Mouse (Mus musculus) intestine, embryonic 15.5 days (tissue): ENCODE data around the gene Rnasek. TPM values are rescaled to one million over a fixed set of nuclear protein-coding genes. Genes with fewer than 3 reads are reported as not detected.
A peak's percentile ranks its signal among the peaks of the same experiment; 100 is the strongest.

ENCODE experiments used
- ATAC-seq: fragments of 200-750 bp; cut with Nextera tagmentation; 2 replicates; pipeline ENCODE4 v1.8.0; 2017; ENCODE audit warnings: moderate TSS enrichment, moderate library complexity
- H3K27ac ChIP-seq: fragments of 300-500 bp; sonication (generic); 2 replicates; pipeline ENCODE4 v1.5.1; 2015; ENCODE audit warnings: mild to moderate bottlenecking, inconsistent platforms
- H3K27me3 ChIP-seq: fragments of 300-500 bp; sonication (generic); replicated peaks from 2 replicates; pipeline ENCODE4 v1.6.1; 2015; ENCODE audit warnings: inconsistent platforms
- H3K36me3 ChIP-seq: fragments of 300-500 bp; sonication (generic); 2 replicates; pipeline ENCODE4 v1.6.1; 2015; ENCODE audit warnings: inconsistent platforms
- H3K4me1 ChIP-seq: fragments of 300-500 bp; sonication (generic); replicated peaks from 2 replicates; pipeline ENCODE4 v1.6.1; 2015; ENCODE audit warnings: inconsistent platforms
- H3K4me2 ChIP-seq: fragments of 300-500 bp; sonication (generic); replicated peaks from 2 replicates; pipeline ENCODE4 v1.6.1; 2015; ENCODE audit warnings: mild to moderate bottlenecking, inconsistent platforms
- H3K4me3 ChIP-seq: fragments of 300-500 bp; sonication (generic); replicated peaks from 2 replicates; pipeline ENCODE4 v1.5.1; 2015; ENCODE audit warnings: inconsistent platforms
- H3K9ac ChIP-seq: fragments of 300-500 bp; sonication (generic); 2 replicates; pipeline ENCODE4 v1.6.1; 2015; ENCODE audit warnings: inconsistent platforms
- H3K9me3 ChIP-seq: fragments of 300-500 bp; sonication (generic); 2 replicates; pipeline ENCODE4 v1.6.1; 2016; ENCODE audit warnings: inconsistent platforms
- WGBS: fragments of 180-500 bp; shearing (Covaris S2); methylation state at CpG from one replicate; pipeline ENCODE4 v1.1.7; 2015; 5-methylcytosine and 5-hydroxymethylcytosine counted together
- polyA plus RNA-seq: library from polyadenylated mRNA; unstranded; fragments of >200 nt; fragmentation: Nextera tagmentation; extraction: Ambion mirVana; gene quantifications from 2 replicates; pipeline ENCODE4 v1.2.1, GENCODE M21; 2015

The Rnasek gene
- 196 and 226 TPM in 2 replicates for polyA plus RNA-seq

GRCm38 (mm10) chr11:70239541-70240279, at the start of gene Rnasek, which contains the start of gene Gm21988:
Gene Rnasek (minus strand): TSS chr11:70239842.
Gene Gm21988 (minus strand): TSS chr11:70239830.
- Histone ChIP-seq H3K27ac (peak within 1 kb of the TSS; percentile 84), H3K27me3 (no peaks in the 10 kb centered on the region), H3K9me3 (no peaks in the 10 kb centered on the region), H3K4me1 (peaks cover 11% of the 10 kb centered on the region; the same call in 1 of the 2 replicates), H3K4me2 (peak within 1 kb of the TSS; percentile 69), H3K36me3 (no peaks in the 10 kb centered on the region), H3K4me3 (peak within 1 kb of the TSS; percentile 92), H3K9ac (peak within 1 kb of the TSS; percentile 94)
- under 1% methylated on average over 31 of the region's 35 CpGs for WGBS
- peak; percentile 50 for ATAC-seq

GRCm38 (mm10) chr11:70289236-70289635, 49.6 kb upstream of the Rnasek start:
- Histone ChIP-seq H3K4me1 (no peaks in the 10 kb centered on the region), H3K4me3 (no peak overlapping the region), H3K4me2 (no peak overlapping the region), H3K9ac (no peak overlapping the region), H3K27ac (no peak overlapping the region), H3K9me3 (no peaks in the 10 kb centered on the region), H3K36me3 (no peaks in the 10 kb centered on the region), H3K27me3 (no peaks in the 10 kb centered on the region)
- no peak for ATAC-seq
- 36% methylated on average over 6 of the region's 6 CpGs for WGBS

GRCm38 (mm10) chr11:70288102-70288501, 48.5 kb upstream of the Rnasek start:
- Histone ChIP-seq H3K27ac (no peak overlapping the region), H3K36me3 (no peaks in the 10 kb centered on the region), H3K4me3 (no peak overlapping the region), H3K4me2 (no peak overlapping the region), H3K9ac (no peak overlapping the region), H3K9me3 (no peaks in the 10 kb centered on the region), H3K27me3 (no peaks in the 10 kb centered on the region), H3K4me1 (no peaks in the 10 kb centered on the region)
- ATAC-seq = no peak
- 77% methylated on average over 10 of the region's 10 CpGs for WGBS

- Histone ChIP-seq H3K9me3 (no peaks in the 10 kb centered on the region), H3K9ac (no peak overlapping the region), H3K4me2 (no peak overlapping the region), H3K4me1 (no peaks in the 10 kb centered on the region), H3K27ac (no peak overlapping the region), H3K27me3 (no peaks in the 10 kb centered on the region), H3K4me3 (no peak overlapping the region), H3K36me3 (no peaks in the 10 kb centered on the region)
- 82% methylated on average over 5 of the region's 5 CpGs for WGBS
- ATAC-seq = no peak
Measured at GRCm38 (mm10) chr11:70285686-70286085, 46.0 kb upstream of the Rnasek start.

- 76% methylated on average over 3 of the region's 3 CpGs for WGBS
- ATAC-seq = no peak
Measured at GRCm38 (mm10) chr11:70284757-70285156, 45.1 kb upstream of the Rnasek start.

GRCm38 (mm10) chr11:70283666-70284065, 44.0 kb upstream of the Rnasek start:
- Histone ChIP-seq H3K27ac (no peak overlapping the region), H3K27me3 (no peaks in the 10 kb centered on the region), H3K4me1 (no peaks in the 10 kb centered on the region), H3K36me3 (no peaks in the 10 kb centered on the region), H3K9ac (no peak overlapping the region), H3K9me3 (no peaks in the 10 kb centered on the region), H3K4me2 (no peak overlapping the region), H3K4me3 (no peak overlapping the region)
- no peak for ATAC-seq
- 66% methylated on average over 4 of the region's 4 CpGs for WGBS

More at GRCm38 (mm10) chr11:70284757-70285156, 45.1 kb upstream of the Rnasek start:
- Histone ChIP-seq H3K4me3 (no peak overlapping the region), H3K9me3 (no peaks in the 10 kb centered on the region), H3K27me3 (no peaks in the 10 kb centered on the region), H3K27ac (no peak overlapping the region), H3K36me3 (no peaks in the 10 kb centered on the region), H3K4me1 (no peaks in the 10 kb centered on the region), H3K4me2 (no peak overlapping the region), H3K9ac (no peak overlapping the region)

- H3K27me3 ChIP-seq = no peaks in the 10 kb centered on the region
Measured at GRCm38 (mm10) chr11:70280441-70280840, 40.8 kb upstream of the Rnasek start.

GRCm38 (mm10) chr11:70278961-70279360, 39.3 kb upstream of the Rnasek start:
- Histone ChIP-seq H3K27me3 (no peaks in the 10 kb centered on the region), H3K9me3 (no peaks in the 10 kb centered on the region), H3K36me3 (no peaks in the 10 kb centered on the region), H3K9ac (no peak overlapping the region), H3K4me3 (no peak overlapping the region), H3K4me2 (no peak overlapping the region), H3K4me1 (no peaks in the 10 kb centered on the region), H3K27ac (no peak overlapping the region)
- no peak for ATAC-seq
- 77% methylated on average over 3 of the region's 3 CpGs for WGBS

More at GRCm38 (mm10) chr11:70280441-70280840, 40.8 kb upstream of the Rnasek start:
- Histone ChIP-seq H3K9me3 (no peaks in the 10 kb centered on the region), H3K4me2 (no peak overlapping the region), H3K4me3 (no peak overlapping the region), H3K4me1 (no peaks in the 10 kb centered on the region), H3K36me3 (no peaks in the 10 kb centered on the region), H3K9ac (no peak overlapping the region), H3K27ac (no peak overlapping the region)
- WGBS = 65% methylated on average over 3 of the region's 3 CpGs
- no peak for ATAC-seq

- Histone ChIP-seq H3K4me3 (no peak overlapping the region), H3K4me2 (no peak overlapping the region), H3K36me3 (no peaks in the 10 kb centered on the region), H3K4me1 (no peaks in the 10 kb centered on the region), H3K9me3 (no peaks in the 10 kb centered on the region), H3K9ac (no peak overlapping the region), H3K27ac (no peak overlapping the region), H3K27me3 (no peaks in the 10 kb centered on the region)
- no peak for ATAC-seq
- WGBS = 73% methylated on average over 7 of the region's 7 CpGs
Measured at GRCm38 (mm10) chr11:70271641-70272040, 32.0 kb upstream of the Rnasek start.

- Histone ChIP-seq H3K9ac (no peak overlapping the region), H3K4me1 (no peaks in the 10 kb centered on the region), H3K36me3 (no peaks in the 10 kb centered on the region), H3K27me3 (no peaks in the 10 kb centered on the region), H3K4me3 (no peak overlapping the region), H3K27ac (no peak overlapping the region), H3K4me2 (no peak overlapping the region), H3K9me3 (no peaks in the 10 kb centered on the region)
- 84% methylated on average over 1 of the region's 1 CpGs for whole genome bisulfite sequencing
- no peak for ATAC-seq
Measured at GRCm38 (mm10) chr11:70266405-70266804, 26.8 kb upstream of the Rnasek start.

GRCm38 (mm10) chr11:70265819-70266218, 26.2 kb upstream of the Rnasek start:
- no peaks in the 10 kb centered on the region for H3K27me3 ChIP-seq
- H3K27ac ChIP-seq = no peak overlapping the region
- H3K4me1 ChIP-seq = no peaks in the 10 kb centered on the region
- H3K4me2 ChIP-seq = no peak overlapping the region
- H3K9ac ChIP-seq = no peak overlapping the region
- 69% methylated on average over 4 of the region's 4 CpGs for WGBS
- H3K4me3 ChIP-seq = no peak overlapping the region
- H3K9me3 ChIP-seq = no peaks in the 10 kb centered on the region
- H3K36me3 ChIP-seq = no peaks in the 10 kb centered on the region
- ATAC-seq = no peak

- H3K4me1 ChIP-seq = no peaks in the 10 kb centered on the region
- no peaks in the 10 kb centered on the region for H3K36me3 ChIP-seq
- 45% methylated on average over 3 of the region's 3 CpGs for WGBS
- H3K27ac ChIP-seq = no peak overlapping the region
- no peaks in the 10 kb centered on the region for H3K9me3 ChIP-seq
- no peaks in the 10 kb centered on the region for H3K27me3 ChIP-seq
- H3K9ac ChIP-seq = no peak overlapping the region
- no peak overlapping the region for H3K4me2 ChIP-seq
- H3K4me3 ChIP-seq = no peak overlapping the region
- no peak for ATAC-seq
Measured at GRCm38 (mm10) chr11:70265252-70265651, 25.6 kb upstream of the Rnasek start.

GRCm38 (mm10) chr11:70259035-70259434, 19.4 kb upstream of the Rnasek start:
- 87% methylated on average over 4 of the region's 4 CpGs for WGBS
- no peak overlapping the region for H3K4me3 ChIP-seq
- no peaks in the 10 kb centered on the region for H3K36me3 ChIP-seq
- no peak overlapping the region for H3K27ac ChIP-seq
- no peak overlapping the region for H3K9ac ChIP-seq
- ATAC-seq = no peak
- H3K4me2 ChIP-seq = no peak overlapping the region
- H3K4me1 ChIP-seq = peaks cover 6% of the 10 kb centered on the region; the same call in 1 of the 2 replicates
- no peaks in the 10 kb centered on the region for H3K9me3 ChIP-seq
- peaks cover 18% of the 10 kb centered on the region; the same call in 1 of the 2 replicates for H3K27me3 ChIP-seq
